Mouse (Mus musculus) MEL (cell line): ENCODE measurements at regions not wholly inside any gene's neighbourhood (a gene's known extent, or its start where the extent isn't known, plus 50 kb on each side); places are given as distances from the start of the nearest gene placed in this dataset.

Source experiments
- DNase-seq: peaks from one replicate; pipeline ENCODE4 v3.0.0; 2011; ENCODE audit warnings: low read depth, low spot score
- H3K27ac ChIP-seq: 2 replicates; pipeline ENCODE4 v1.5.1; 2012; ENCODE audit warnings: low read depth, mild to moderate bottlenecking, control low read depth, low read length, moderate library complexity; ENCODE audit not compliant: control insufficient read depth
- H3K27me3 ChIP-seq, 2 experiments: fragments of 150-350 bp in 1 of 2; sonication (generic) in 1 of 2; 2 replicates each; pipeline ENCODE4 v1.6.1; 2012; ENCODE audit warnings: low read length in 2 of 2, mild to moderate bottlenecking in 2 of 2, improper control_type of control experiment in 1 of 2, moderate library complexity in 1 of 2; ENCODE audit not compliant: insufficient read depth in 2 of 2, control insufficient read depth in 1 of 2
- H3K36me3 ChIP-seq, 2 experiments: 2 replicates each; pipeline ENCODE4 v1.6.1; 2012 to 2014; ENCODE audit warnings: low read length in 2 of 2, improper control_type of control experiment in 1 of 2, inconsistent platforms in 1 of 2, mild to moderate bottlenecking in 1 of 2; ENCODE audit not compliant: insufficient read depth in 2 of 2, control insufficient read depth in 1 of 2
- H3K4me1 ChIP-seq, 2 experiments: fragments of 150-350 bp in 1 of 2; sonication (generic) in 1 of 2; 2 replicates each; pipeline ENCODE4 v1.6.1; 2012; ENCODE audit warnings: low read length in 2 of 2, improper control_type of control experiment in 1 of 2, mild to moderate bottlenecking in 1 of 2; ENCODE audit not compliant: insufficient read depth in 2 of 2, control insufficient read depth in 1 of 2
- H3K4me3 ChIP-seq, 2 experiments: fragments of 150-350 bp in 1 of 2; sonication (generic) in 1 of 2; 2 replicates each; pipeline ENCODE4 v1.5.1; 2012; ENCODE audit warnings: low read depth in 2 of 2, low read length in 2 of 2, mild to moderate bottlenecking in 2 of 2, moderate library complexity in 2 of 2, control low read depth in 1 of 2, improper control_type of control experiment in 1 of 2; ENCODE audit not compliant: control insufficient read depth in 1 of 2, insufficient read depth in 1 of 2
- H3K79me2 ChIP-seq: 2 replicates; pipeline ENCODE4 v1.6.1; 2012; ENCODE audit warnings: mild to moderate bottlenecking, low read length, moderate library complexity; ENCODE audit not compliant: control insufficient read depth, poor library complexity, insufficient read depth
- H3K9ac ChIP-seq: 2 replicates; pipeline ENCODE4 v1.6.1; 2012; ENCODE audit warnings: low read depth, mild to moderate bottlenecking, control low read depth, low read length, moderate library complexity; ENCODE audit not compliant: control insufficient read depth, poor library complexity, severe bottlenecking
- H3K9me3 ChIP-seq: fragments of 150-350 bp; sonication (generic); replicated peaks from 2 replicates; pipeline ENCODE4 v1.6.1; 2012; ENCODE audit warnings: mild to moderate bottlenecking, low read length, improper control_type of control experiment, moderate library complexity; ENCODE audit not compliant: insufficient read depth
- CHD2 ChIP-seq: IDR thresholded peaks from 2 replicates; pipeline ENCODE4 v1.6.1; 2011; ENCODE audit warnings: low read length, improper control_type of control experiment
- ELF1 ChIP-seq: IDR thresholded peaks from 2 replicates; pipeline ENCODE4 v1.6.1; 2014; ENCODE audit warnings: low read depth, mild to moderate bottlenecking, inconsistent platforms, low read length, improper control_type of control experiment, moderate library complexity
- EP300 ChIP-seq, 2 experiments: IDR thresholded peaks; 2 replicates each; pipeline ENCODE4 v1.6.1; 2011; ENCODE audit warnings: improper control_type of control experiment in 2 of 2, low read length in 2 of 2, low read depth in 1 of 2, mild to moderate bottlenecking in 1 of 2
- ETS1 ChIP-seq: IDR thresholded peaks from 2 replicates; pipeline ENCODE4 v1.6.1; 2012; ENCODE audit warnings: low read depth, mild to moderate bottlenecking, inconsistent platforms, low read length, improper control_type of control experiment, moderate library complexity
- GATA1 ChIP-seq: IDR thresholded peaks from 2 replicates; pipeline ENCODE4 v1.6.1; 2011; ENCODE audit warnings: low read depth, low read length, improper control_type of control experiment
- JUND ChIP-seq: IDR thresholded peaks from 2 replicates; pipeline ENCODE4 v1.6.1; 2011; ENCODE audit warnings: low read depth, mild to moderate bottlenecking, improper control_type of control experiment, low read length
- KAT2A ChIP-seq: conservative IDR thresholded peaks from 2 replicates; pipeline ENCODE4 v1.6.1; 2012; ENCODE audit warnings: low read depth, low read length, improper control_type of control experiment, inconsistent platforms
- MAX ChIP-seq: IDR thresholded peaks from 2 replicates; pipeline ENCODE4 v1.6.1; 2011; ENCODE audit warnings: low read length, improper control_type of control experiment
- MEF2A ChIP-seq: IDR thresholded peaks from 2 replicates; pipeline ENCODE4 v1.6.1; 2014; ENCODE audit warnings: low read depth, mild to moderate bottlenecking, inconsistent platforms, low read length, improper control_type of control experiment; ENCODE audit not compliant: poor library complexity, insufficient replicate concordance, severe bottlenecking; ENCODE audit errors: extremely low read depth
- MYB ChIP-seq: IDR thresholded peaks from 2 replicates; pipeline ENCODE4 v1.6.1; 2011; ENCODE audit warnings: mild to moderate bottlenecking, low read depth, low read length, improper control_type of control experiment
- POLR2AphosphoS2 ChIP-seq: IDR thresholded peaks from 2 replicates; pipeline ENCODE4 v1.6.1; 2011; ENCODE audit warnings: low read length, improper control_type of control experiment
- SIN3A ChIP-seq: IDR thresholded peaks from 2 replicates; pipeline ENCODE4 v1.6.1; 2012; ENCODE audit warnings: low read length, improper control_type of control experiment, inconsistent platforms
- SMC3 ChIP-seq: IDR thresholded peaks from 2 replicates; pipeline ENCODE4 v1.6.1; 2011; ENCODE audit warnings: low read depth, low read length, improper control_type of control experiment
- TBP ChIP-seq: IDR thresholded peaks from 2 replicates; pipeline ENCODE4 v1.8.0; 2011; ENCODE audit warnings: low read depth, low read length, improper control_type of control experiment
- TCF12 ChIP-seq: IDR thresholded peaks from 2 replicates; pipeline ENCODE4 v1.6.1; 2014; ENCODE audit warnings: low read depth, mild to moderate bottlenecking, inconsistent platforms, low read length, improper control_type of control experiment, moderate library complexity
- UBTF ChIP-seq: IDR thresholded peaks from 2 replicates; pipeline ENCODE4 v1.6.1; 2012; ENCODE audit warnings: low read depth, mild to moderate bottlenecking, inconsistent platforms, low read length, improper control_type of control experiment, moderate library complexity, borderline replicate concordance; ENCODE audit not compliant: insufficient read depth
- ZC3H11A ChIP-seq: IDR thresholded peaks from 2 replicates; pipeline ENCODE4 v1.6.1; 2012; ENCODE audit warnings: low read depth, mild to moderate bottlenecking, inconsistent platforms, low read length, improper control_type of control experiment

GRCm38 (mm10) chr10:53440251-53440650 is 60.5 kb upstream of the Cep85l start:
- Histone ChIP-seq H3K79me2 (no peaks in the 10 kb centered on the region), H3K27me3 (no peaks in the 10 kb centered on the region), H3K4me1 (peaks cover 11 to 30% of the 10 kb centered on the region in 2 experiments), H3K4me3 (no peak overlapping the region), H3K9ac (no peak overlapping the region), H3K9me3 (no peaks in the 10 kb centered on the region), H3K27ac (no peak overlapping the region), H3K36me3 (peaks cover 0 to 26% of the 10 kb centered on the region in 2 experiments; a peak in 2 of 4 replicates)
- DNase-seq: no peak
- no peak for TF ChIP-seq TCF12
- no peak for TF ChIP-seq MEF2A
- no peak for TF ChIP-seq KAT2A
- no peak for TF ChIP-seq MYB
- no peak for TF ChIP-seq CHD2
- no peak for TF ChIP-seq SMC3
- no peak for TF ChIP-seq JUND
- no peak for TF ChIP-seq GATA1
- TF ChIP-seq POLR2AphosphoS2: no peak
- TF ChIP-seq SIN3A: no peak
- TF ChIP-seq ELF1: no peak
- no peak for TF ChIP-seq ETS1
- TF ChIP-seq EP300 (IDR thresholded peaks at IDR 0.05; ENCODE audit: low read depth in 1 of 2, low read length in 2 of 2): no peak

GRCm38 (mm10) chr10:53438388-53438787 is 58.6 kb upstream of the Cep85l start:
- Histone ChIP-seq H3K9me3 (no peaks in the 10 kb centered on the region), H3K4me1 (peaks cover 24 to 43% of the 10 kb centered on the region in 2 experiments), H3K27ac (no peak overlapping the region), H3K79me2 (no peaks in the 10 kb centered on the region), H3K4me3 (no peak overlapping the region), H3K27me3 (no peaks in the 10 kb centered on the region), H3K9ac (no peak overlapping the region), H3K36me3 (peaks cover 0 to 35% of the 10 kb centered on the region in 2 experiments; a peak in 2 of 4 replicates)
- peak in 1 of 2 experiments; percentile 26; a peak in 2 of 4 replicates for TF ChIP-seq EP300 (IDR thresholded peaks at IDR 0.05; ENCODE audit: low read depth in 1 of 2, low read length in 2 of 2)
- TF ChIP-seq MAX: no peak
- 0 out of 2 replicates have a peak, but pooled peaks have one; percentile 22 for TF ChIP-seq TBP
- no peak for DNase-seq

GRCm38 (mm10) chr10:53437724-53438123 is 58.0 kb upstream of the Cep85l start:
- Histone ChIP-seq H3K27ac (no peak overlapping the region), H3K27me3 (no peaks in the 10 kb centered on the region), H3K79me2 (no peaks in the 10 kb centered on the region), H3K9me3 (no peaks in the 10 kb centered on the region), H3K9ac (no peak overlapping the region), H3K4me1 (peaks cover 30 to 38% of the 10 kb centered on the region in 2 experiments), H3K4me3 (no peak overlapping the region), H3K36me3 (peaks cover 0 to 40% of the 10 kb centered on the region in 2 experiments; a peak in 2 of 4 replicates)
- no peak for DNase-seq
- TF ChIP-seq UBTF (no peak), ZC3H11A (no peak), SIN3A (no peak), ETS1 (no peak)
